Mouse (Mus musculus): ENCODE measurements around the gene Pitpnm1. TPM values are rescaled to one million over a fixed set of nuclear protein-coding genes. Genes with fewer than 3 reads are reported as not detected.

The Pitpnm1 gene
- polyA plus RNA-seq, 1 experiment = 72.3 TPM

GRCm38 (mm10) chr19:4082219-4082965 lies 17.4 kb upstream of the Pitpnm1 start:
- no peak overlapping the region for H3K4me3 ChIP-seq (ENCODE audit: insufficient read depth, low read length)
- H3K27ac ChIP-seq (ENCODE audit: insufficient read depth, low read depth, low read length) = no peak overlapping the region
- TF ChIP-seq CTCF (IDR thresholded peaks at IDR 0.05; ENCODE audit: low read depth, low read length) (no peak), POLR2A (IDR thresholded peaks at IDR 0.05; ENCODE audit: borderline replicate concordance, low read depth, low read length) (no peak)
- no peaks in the 10 kb centered on the region for H3K4me1 ChIP-seq (ENCODE audit: control insufficient read depth, insufficient read depth, low read length)

DNA sequence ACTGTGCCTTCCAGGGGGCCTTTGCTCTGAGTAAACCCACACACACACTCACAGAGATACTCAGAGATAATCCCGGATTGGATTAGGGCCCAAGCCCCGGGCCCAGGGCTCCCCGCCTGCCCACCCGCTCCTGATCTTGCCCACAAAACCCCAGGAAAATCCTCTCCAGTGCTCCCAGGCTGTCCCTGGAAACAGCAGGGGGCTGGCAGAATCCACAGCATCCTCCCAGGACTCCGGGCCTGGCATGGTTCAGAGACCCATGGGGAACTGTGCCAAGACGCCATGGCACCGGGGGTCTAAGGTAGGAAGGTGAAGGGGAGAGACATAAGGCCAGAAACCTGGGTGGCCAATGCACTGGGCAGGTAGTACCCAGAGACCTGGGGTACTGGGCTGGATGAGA lies 16.5 kb upstream of the Pitpnm1 start:
- no peak overlapping the region for H3K4me3 ChIP-seq (ENCODE audit: insufficient read depth, low read length)
- no peak overlapping the region for H3K27ac ChIP-seq (ENCODE audit: insufficient read depth, low read depth, low read length)
- no peak for TF ChIP-seq CTCF (IDR thresholded peaks at IDR 0.05; ENCODE audit: low read depth, low read length)
- TF ChIP-seq POLR2A (IDR thresholded peaks at IDR 0.05; ENCODE audit: borderline replicate concordance, low read depth, low read length) = no peak
- no peaks in the 10 kb centered on the region for H3K4me1 ChIP-seq (ENCODE audit: control insufficient read depth, insufficient read depth, low read length)

- TF ChIP-seq POLR2A (IDR thresholded peaks at IDR 0.05; ENCODE audit: borderline replicate concordance, low read depth, low read length) = no peak
- TF ChIP-seq CTCF (IDR thresholded peaks at IDR 0.05; ENCODE audit: low read depth, low read length) = no peak
- H3K4me1 ChIP-seq (ENCODE audit: control insufficient read depth, insufficient read depth, low read length) = no peaks in the 10 kb centered on the region
- no peak overlapping the region for H3K27ac ChIP-seq (ENCODE audit: insufficient read depth, low read depth, low read length)
- no peak overlapping the region for H3K4me3 ChIP-seq (ENCODE audit: insufficient read depth, low read length)
Measured at GRCm38 (mm10) chr19:4083826-4084225, 16.0 kb upstream of the Pitpnm1 start.

- H3K4me3 ChIP-seq (ENCODE audit: insufficient read depth, low read length) = no peak overlapping the region
- H3K4me1 ChIP-seq (ENCODE audit: control insufficient read depth, insufficient read depth, low read length) = no peaks in the 10 kb centered on the region
- TF ChIP-seq CTCF (IDR thresholded peaks at IDR 0.05; ENCODE audit: low read depth, low read length) (no peak), POLR2A (IDR thresholded peaks at IDR 0.05; ENCODE audit: borderline replicate concordance, low read depth, low read length) (no peak)
- H3K27ac ChIP-seq (ENCODE audit: insufficient read depth, low read depth, low read length) = no peak overlapping the region
Measured at GRCm38 (mm10) chr19:4084984-4085383, 14.8 kb upstream of the Pitpnm1 start.

DNA sequence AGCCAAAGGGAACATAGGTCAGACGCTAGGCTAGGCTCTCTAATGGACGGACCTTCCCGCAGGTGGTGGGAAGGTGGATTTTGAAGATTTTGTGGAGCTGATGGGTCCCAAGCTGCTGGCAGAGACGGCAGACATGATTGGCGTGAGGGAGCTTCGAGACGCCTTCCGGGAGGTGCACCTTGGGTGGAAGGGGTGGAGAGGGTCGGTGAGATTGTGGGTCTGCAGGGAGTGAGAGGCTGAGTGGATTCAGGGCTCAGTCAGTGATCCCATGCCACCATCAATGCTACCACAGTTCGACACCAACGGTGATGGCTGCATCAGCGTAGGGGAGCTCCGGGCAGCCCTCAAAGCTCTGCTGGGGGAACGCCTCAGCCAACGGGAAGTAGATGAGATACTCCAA lies 13.6 kb upstream of the Pitpnm1 start:
- Histone ChIP-seq H3K4me1 (ENCODE audit: control insufficient read depth, insufficient read depth, low read length) (no peaks in the 10 kb centered on the region), H3K4me3 (ENCODE audit: insufficient read depth, low read length) (no peak overlapping the region), H3K27ac (ENCODE audit: insufficient read depth, low read depth, low read length) (no peak overlapping the region)
- TF ChIP-seq POLR2A (IDR thresholded peaks at IDR 0.05; ENCODE audit: borderline replicate concordance, low read depth, low read length) = no peak
- TF ChIP-seq CTCF (IDR thresholded peaks at IDR 0.05; ENCODE audit: low read depth, low read length) = no peak

DNA sequence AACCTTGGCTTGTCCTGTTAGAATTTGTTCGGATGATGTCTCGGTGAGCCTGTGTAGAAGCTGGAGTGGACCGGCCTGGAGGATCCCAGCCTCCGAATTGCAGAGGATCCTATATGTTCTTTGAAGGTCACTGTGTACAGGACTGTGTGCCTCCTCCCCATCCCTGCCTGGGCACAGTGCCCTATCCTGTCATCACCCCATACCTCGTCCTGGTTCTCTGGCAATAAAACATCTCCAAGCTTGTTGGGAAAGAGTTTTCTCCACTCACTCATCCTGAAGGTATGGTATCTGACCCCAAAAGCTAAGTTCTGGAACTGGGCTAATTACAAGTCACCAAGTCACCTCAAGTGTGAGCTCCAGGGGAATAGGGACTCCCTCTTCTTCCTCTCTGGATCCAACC lies 12.7 kb upstream of the Pitpnm1 start:
- no peaks in the 10 kb centered on the region for H3K4me1 ChIP-seq (ENCODE audit: control insufficient read depth, insufficient read depth, low read length)
- H3K4me3 ChIP-seq (ENCODE audit: insufficient read depth, low read length) = no peak overlapping the region
- TF ChIP-seq POLR2A (IDR thresholded peaks at IDR 0.05; ENCODE audit: borderline replicate concordance, low read depth, low read length) (no peak), CTCF (IDR thresholded peaks at IDR 0.05; ENCODE audit: low read depth, low read length) (no peak)
- no peak overlapping the region for H3K27ac ChIP-seq (ENCODE audit: insufficient read depth, low read depth, low read length)

DNA sequence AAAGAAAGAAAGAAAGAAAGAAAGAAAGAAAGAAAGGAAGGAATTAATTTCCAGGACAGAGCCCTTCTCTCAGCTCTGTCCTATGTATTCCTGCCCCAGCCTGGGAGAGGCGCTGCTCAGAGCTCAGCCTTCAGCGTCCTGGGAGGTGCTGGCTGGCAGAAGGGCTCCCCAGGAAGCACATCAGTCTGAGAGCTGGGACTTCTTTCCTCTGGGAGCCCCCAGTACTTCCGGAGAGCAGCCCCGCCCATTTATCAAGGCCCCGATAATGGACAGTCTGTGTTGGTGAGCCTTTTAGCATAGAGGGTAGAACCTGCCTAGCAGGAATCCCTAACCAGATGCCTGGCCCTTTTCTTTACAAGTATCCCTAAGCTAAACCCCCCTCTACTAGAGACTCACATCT lies 11.7 kb upstream of the Pitpnm1 start:
- TF ChIP-seq POLR2A (IDR thresholded peaks at IDR 0.05; ENCODE audit: borderline replicate concordance, low read depth, low read length) (no peak), CTCF (IDR thresholded peaks at IDR 0.05; ENCODE audit: low read depth, low read length) (no peak)
- Histone ChIP-seq H3K4me1 (ENCODE audit: control insufficient read depth, insufficient read depth, low read length) (no peaks in the 10 kb centered on the region), H3K4me3 (ENCODE audit: insufficient read depth, low read length) (no peak overlapping the region), H3K27ac (ENCODE audit: insufficient read depth, low read depth, low read length) (no peak overlapping the region)

GRCm38 (mm10) chr19:4089128-4089527 lies 10.7 kb upstream of the Pitpnm1 start:
- Histone ChIP-seq H3K4me1 (ENCODE audit: control insufficient read depth, insufficient read depth, low read length) (no peaks in the 10 kb centered on the region), H3K27ac (ENCODE audit: insufficient read depth, low read depth, low read length) (no peak overlapping the region), H3K4me3 (ENCODE audit: insufficient read depth, low read length) (no peak overlapping the region)
- TF ChIP-seq CTCF (IDR thresholded peaks at IDR 0.05; ENCODE audit: low read depth, low read length) = no peak
- TF ChIP-seq POLR2A (IDR thresholded peaks at IDR 0.05; ENCODE audit: borderline replicate concordance, low read depth, low read length) = no peak

GRCm38 (mm10) chr19:4090446-4090845 lies 9.4 kb upstream of the Pitpnm1 start:
- H3K4me1 ChIP-seq (ENCODE audit: control insufficient read depth, insufficient read depth, low read length) = no peaks in the 10 kb centered on the region
- H3K27ac ChIP-seq (ENCODE audit: insufficient read depth, low read depth, low read length) = no peak overlapping the region
- TF ChIP-seq CTCF (IDR thresholded peaks at IDR 0.05; ENCODE audit: low read depth, low read length) = no peak
- no peak for TF ChIP-seq POLR2A (IDR thresholded peaks at IDR 0.05; ENCODE audit: borderline replicate concordance, low read depth, low read length)
- no peak overlapping the region for H3K4me3 ChIP-seq (ENCODE audit: insufficient read depth, low read length)

DNA sequence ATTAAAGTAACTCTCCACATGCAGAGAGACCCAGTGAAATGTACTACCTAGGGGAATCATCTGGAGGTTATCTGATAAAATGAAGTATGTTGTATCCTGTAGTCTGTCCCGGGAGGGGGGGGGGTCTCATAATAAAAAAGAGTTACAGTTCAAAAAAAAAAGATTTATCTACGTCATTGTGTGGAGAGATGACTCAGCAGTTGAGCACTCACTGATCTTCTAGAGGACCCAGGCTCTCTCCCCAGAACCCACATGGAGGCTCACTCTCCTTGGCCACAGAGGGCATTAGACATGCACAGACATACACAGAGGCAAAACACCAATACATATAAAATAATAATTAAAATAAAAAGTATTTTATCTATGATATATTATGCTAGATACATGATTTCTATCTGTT lies 8.4 kb upstream of the Pitpnm1 start:
- Histone ChIP-seq H3K4me3 (ENCODE audit: insufficient read depth, low read length) (no peak overlapping the region), H3K4me1 (ENCODE audit: control insufficient read depth, insufficient read depth, low read length) (peaks cover 3% of the 10 kb centered on the region; the same call in 1 of the 2 replicates), H3K27ac (ENCODE audit: insufficient read depth, low read depth, low read length) (no peak overlapping the region)
- TF ChIP-seq CTCF (IDR thresholded peaks at IDR 0.05; ENCODE audit: low read depth, low read length) (no peak), POLR2A (IDR thresholded peaks at IDR 0.05; ENCODE audit: borderline replicate concordance, low read depth, low read length) (no peak)

All from bone marrow macrophage, adult 2 months (primary cell).